Mouse (Mus musculus): ENCODE results near the gene Mtg2.
A peak's percentile ranks its signal among the peaks of the same experiment; 100 is the strongest.

Mtg2 gene

DNA sequence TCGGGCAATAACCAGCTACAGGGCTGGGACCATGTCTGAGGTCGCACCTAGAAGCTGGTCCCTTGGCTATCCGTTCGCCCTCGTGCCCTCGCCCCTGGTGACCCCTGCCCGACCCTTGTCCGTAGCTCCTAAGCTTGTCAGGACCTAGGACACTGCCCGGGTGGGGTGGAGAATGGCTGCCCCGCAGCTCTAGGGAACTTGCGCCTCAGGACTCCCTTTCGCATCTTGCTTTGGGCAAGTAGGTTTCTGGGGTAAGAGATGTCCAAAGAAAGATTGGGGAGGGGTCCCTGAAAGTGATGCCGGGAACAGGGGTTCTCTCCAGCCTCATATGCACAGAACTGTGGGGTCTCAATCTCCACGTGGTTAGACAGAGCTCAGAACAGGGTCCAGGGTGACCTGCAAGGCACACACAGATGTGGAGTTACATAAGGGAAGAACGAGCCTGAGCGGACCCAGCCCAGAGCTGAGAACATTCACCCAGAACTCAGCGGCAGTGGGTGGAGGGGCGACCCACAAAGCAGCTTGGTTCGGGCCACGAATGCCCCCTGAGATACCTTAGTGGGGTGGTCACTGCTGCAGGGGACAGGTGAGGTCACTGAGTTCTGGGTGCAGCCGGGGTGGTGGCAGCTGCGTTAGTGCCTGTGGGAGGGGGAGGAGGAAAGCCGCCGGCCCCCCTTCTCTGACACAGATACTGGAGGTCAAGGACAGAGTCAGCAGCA, 34.4 kb downstream of the Mtg2 start:
- no peak for DNase-seq (ENCODE audit: low spot score)

DNA sequence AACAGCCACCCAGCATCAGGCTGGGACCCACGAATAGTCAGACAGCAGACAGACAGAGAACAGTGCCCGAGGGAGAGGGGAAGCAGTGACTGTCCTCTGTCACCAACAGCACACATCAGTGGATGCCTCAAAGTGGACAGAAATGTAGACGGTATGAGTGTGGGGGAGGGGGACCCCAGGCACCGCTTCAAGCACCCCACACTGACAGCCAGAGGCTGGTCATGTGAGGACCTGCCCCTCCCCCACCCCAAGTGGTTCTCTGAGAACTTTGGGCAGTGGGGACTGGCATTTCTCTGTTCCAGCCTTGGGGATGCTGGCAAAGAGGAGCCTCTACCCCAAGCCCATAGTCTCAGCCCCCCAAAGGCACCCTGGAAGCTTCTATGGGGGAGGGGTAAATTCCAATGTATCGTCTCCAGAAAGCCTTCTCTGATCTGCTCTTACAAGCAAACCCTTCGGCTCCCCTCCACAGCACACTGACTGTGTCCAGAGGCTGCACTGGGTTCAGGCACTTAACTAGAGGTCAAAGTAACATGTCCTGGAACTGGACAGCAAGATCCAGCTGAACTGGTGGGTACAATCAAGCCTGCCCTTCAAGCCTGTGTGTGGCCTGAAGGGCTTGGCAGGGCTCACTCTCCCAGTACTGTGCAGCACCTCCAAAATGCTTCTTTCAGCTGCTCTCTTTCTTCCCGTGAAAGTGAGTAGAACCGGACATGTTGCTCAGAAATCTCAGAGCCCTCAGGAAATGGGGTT, 35.2 kb downstream of the Mtg2 start:
- no peak for DNase-seq (ENCODE audit: low spot score)

DNA sequence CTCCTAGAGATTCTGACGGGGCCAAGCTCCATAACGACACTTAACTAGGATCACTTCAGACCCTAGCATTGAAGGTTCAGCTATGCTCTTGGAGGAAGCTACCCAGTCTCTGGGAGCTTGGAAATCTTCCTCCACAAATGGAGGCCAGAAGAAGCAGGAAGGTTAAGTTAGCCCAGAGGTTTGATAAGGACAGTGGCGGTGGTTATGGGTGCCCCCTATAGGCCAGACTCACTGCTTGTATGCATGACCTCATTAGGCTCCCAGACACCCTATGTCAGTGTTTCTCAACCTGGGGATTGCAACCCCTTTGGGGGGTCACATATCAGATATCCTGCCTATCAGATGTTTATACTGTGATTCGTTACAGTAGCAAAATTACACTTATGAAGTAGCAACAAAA, 36.7 kb downstream of the Mtg2 start:
- no peak for DNase-seq (ENCODE audit: low spot score)

DNA sequence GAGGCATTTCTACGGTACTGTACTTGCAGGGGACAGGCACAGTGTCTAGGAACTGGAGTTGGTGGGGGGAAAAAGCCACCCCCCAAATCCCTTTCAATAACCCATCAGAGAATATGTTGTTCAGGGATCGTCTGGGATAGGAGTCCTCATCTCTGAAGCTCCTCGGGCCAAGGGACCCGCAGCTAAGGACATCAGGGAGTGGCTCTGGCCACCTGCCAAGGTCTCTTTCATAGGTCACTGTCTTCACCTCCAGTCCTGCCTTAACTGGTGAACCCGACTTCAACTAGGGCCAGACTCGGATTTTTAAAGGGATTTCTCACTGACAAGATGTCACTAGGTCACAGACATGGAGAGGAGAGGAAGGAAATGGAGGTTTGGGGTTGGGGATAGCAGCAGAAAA, 37.9 kb downstream of the Mtg2 start:
- DNase-seq (ENCODE audit: low spot score), result no peak

DNA sequence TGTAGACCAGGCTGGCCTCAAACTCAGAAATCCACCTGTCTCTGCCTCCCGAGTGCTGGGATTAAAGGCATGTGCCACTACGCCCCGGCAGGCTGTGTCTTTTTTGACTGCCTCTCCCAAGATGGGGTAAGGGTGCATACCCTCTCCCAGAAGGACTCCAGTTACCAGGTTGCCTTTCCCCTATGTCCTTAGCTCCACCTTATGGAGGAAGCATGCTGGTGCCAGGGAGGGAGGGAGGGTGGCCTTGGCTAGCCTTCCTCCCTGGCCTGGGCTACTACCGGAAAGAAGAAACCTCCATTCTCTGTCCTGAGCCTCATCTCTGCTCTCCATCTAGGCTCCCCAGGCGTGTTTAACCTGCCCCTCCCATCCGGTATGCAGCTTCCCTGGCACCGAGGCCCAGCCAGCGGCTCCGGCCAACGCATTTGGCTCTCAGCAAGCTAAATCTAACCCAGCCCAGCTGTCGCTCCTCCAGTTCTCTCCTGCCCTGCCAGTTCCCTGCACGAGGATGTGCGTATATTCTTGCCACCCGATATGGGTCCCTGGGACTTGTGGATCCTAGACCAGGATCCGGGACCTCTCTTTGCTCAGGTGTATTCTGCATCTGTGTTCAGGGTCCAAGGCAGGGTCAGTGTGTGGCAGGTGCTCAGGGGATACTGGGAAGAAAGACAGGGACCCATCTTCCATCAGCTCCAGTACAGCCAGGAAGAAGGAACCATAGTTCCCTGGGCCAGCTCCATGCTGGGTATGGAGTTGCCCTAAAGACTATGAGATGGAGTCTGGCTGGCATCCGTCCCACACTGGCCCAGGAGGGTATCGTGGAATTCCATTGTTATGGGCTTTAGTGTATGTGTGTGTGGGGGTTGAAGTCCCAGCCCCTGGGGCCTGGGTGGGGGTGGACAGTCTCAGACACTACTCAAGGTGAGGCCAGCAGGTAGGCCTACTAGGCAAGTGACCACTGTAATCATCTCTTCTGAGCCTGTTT, 43.8 kb downstream of the Mtg2 start:
- DNase-seq (ENCODE audit: low spot score), result peak; percentile 79

DNA sequence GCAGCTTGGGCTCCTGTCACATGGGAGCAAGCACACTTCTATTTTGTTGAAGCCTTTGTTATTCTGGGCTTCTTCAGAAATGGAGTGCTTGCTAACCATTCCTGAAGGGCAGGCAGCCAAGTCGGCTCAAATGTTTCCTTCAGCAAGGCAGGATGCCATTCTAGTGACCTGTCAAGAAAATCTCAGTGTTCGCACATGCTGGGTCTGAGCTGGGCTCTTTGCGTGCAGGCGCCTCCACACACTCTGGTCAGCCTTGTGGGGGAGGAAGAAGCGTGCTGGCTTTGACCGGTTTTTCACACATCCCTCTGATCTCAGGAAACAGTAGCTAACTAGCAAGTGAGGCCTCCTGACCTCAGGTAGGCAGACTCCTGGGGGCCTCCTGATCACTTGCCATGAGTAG, 44.9 kb downstream of the Mtg2 start:
- DNase-seq (ENCODE audit: low spot score), result peak; percentile 89

DNA sequence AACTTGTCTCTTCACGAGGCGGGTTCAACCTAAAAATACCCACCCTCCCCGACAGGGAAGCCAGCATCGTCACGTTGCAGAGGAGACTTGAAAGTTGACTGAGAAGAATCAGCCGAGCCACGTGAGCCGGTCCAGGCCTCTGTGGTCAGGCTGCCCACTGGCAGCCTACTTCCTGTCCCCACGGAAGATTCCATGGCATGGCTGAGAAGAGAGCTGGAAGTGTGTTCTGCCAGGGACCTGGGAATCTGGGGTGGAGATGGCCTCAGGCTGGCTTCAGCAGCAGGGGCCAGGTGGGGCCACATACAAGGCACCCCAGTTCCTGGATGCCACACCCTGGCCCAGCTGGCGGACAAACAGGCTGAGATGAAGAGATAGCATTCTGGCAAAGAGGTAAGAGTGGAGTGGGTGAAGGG, 45.7 kb downstream of the Mtg2 start:
- DNase-seq (ENCODE audit: low spot score), result no peak

DNA sequence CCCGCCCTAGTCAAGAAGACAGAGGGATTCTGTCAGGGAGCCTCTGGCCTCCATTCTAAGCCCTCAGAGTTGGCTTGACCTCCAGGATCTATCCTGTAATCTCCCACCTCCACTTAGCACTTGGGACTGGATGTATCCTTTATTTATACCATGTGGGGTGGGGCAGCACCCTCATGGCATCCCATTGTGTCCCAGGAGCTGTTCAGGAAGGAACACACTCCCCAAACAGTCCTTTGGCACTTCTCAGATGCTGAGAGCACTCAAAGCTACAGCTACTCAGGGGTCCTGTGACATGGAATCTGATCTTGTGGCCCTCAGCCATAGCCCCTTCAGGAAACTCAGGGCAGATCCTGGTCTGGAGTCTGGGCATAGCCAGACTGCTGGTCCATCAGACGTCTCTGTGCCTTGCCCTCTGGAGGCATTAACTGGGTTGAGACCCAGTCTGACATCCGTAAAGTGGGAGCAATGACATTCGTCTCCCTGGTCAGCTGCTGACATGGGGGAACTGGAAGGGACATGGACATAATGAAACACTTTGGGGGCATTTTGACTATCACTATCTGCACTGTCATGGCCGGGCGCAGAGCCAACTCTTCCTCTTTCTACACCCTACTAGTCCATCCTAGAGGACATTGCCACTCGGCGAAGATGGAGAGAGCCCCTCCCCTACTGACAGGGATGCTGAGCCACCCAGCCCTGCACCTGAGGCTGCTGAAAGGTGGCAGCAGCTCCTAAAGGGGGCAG, 46.5 kb downstream of the Mtg2 start:
- DNase-seq (ENCODE audit: low spot score), result no peak

- DNase-seq (ENCODE audit: low spot score), result no peak
These were observed 47.3 kb downstream of the Mtg2 start for GRCm38 (mm10) chr2:180117485-180118194.

- DNase-seq (ENCODE audit: low spot score), result peak; percentile 99
These were observed 48.5 kb downstream of the Mtg2 start, which contains the start of gene Osbpl2 for GRCm38 (mm10) chr2:180118661-180119438. Gene Osbpl2, plus strand, starts transcription at chr2:180119306.

DNA sequence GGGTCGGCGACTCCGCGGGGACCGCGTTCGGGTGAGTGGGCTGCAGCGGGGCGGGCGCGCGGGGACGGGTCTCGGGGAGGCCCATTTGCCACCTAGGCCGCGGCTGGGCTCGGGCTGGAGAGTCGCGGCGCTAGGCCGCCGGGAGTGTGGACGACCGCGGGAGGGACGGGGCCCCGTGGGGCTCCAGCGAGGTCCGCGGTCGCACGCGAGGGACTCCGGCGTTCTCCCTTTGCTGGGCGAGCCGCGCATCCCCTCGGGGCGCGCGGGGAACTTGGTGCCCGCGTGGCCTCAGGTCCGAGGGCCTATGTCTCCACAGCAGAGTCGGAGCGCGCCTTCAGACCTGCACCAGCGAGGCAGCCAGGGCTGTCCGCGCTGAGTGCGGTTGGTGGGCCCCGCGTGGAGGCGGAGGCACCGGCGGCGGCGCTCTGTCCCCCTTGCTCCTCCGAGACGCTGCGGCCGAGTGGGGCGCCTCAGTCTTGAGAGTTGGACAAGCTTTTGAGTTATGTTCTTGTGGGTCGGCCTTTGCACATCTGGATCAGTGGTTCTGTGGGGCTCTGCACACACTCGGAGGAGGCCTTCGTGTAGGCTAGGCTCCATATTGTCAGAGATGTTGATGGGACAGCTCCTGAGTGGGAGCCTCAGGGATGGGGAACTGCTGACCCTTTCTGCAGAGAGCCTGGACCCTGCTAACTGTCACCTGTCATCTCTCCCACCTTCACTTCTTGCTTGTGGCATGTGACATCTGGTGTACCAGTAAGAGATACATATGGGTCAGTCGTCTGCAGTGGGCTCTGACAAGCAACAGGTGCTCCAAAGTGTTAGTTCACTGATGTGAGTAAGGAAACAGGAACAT, 49.3 kb downstream of the Mtg2 start:
- DNase-seq (ENCODE audit: low spot score), result peak; percentile 34

DNA sequence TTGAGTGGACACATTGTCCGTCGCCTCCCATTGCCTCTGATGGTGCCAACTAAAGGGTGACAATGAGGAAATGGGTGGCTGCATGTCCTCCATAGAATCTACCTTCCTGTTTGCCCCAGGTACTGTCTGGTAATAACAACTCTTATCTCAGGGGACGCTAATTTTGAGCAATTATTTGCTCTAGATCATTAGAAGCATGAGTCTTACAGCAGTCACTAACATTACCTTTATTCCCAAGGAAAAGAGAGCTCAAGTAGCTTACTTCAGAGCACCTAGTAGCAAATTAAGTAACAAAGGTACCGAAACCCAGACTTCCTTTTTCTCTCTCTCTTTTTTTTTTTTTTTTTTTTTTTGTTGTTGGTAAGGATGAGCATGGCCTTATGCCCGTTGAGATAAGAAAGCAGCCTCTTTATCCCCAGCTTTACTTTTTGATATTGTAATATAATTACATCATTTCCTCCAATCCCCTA, 49.9 kb downstream of the Mtg2 start:
- no peak for DNase-seq (ENCODE audit: low spot score)

- no peak for DNase-seq (ENCODE audit: low spot score)
These were observed 53.8 kb downstream of the Mtg2 start for GRCm38 (mm10) chr2:180124192-180124591.

DNA sequence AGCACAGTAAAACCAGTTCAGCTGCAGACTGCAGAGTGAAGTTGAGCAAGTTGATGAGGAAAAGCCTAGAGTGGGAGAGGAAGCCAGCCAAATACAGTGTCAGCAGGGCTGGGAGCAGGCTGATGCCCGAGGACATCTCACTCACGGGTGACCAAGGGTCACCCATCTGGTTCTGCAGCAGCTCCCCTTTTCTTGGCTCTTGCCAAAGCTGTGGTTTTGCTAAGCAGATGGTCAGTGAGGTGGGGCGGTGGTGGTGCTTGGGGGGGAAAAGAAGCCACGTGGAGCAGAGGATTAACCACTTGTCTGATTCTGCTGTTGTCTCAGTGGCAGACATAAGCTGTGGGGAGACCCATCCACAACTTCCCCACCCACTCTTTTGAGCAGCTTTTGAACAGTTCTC, 55.8 kb downstream of the Mtg2 start:
- peak; percentile 76 for DNase-seq (ENCODE audit: low spot score)

- DNase-seq (ENCODE audit: low spot score), result no peak
These were observed 57.3 kb downstream of the Mtg2 start for GRCm38 (mm10) chr2:180127675-180128074.

GRCm38 (mm10) chr2:180133231-180133630, 62.8 kb downstream of the Mtg2 start:
- no peak for DNase-seq (ENCODE audit: low spot score)

GRCm38 (mm10) chr2:180133911-180134310, 63.5 kb downstream of the Mtg2 start:
- DNase-seq (ENCODE audit: low spot score), result no peak

- DNase-seq (ENCODE audit: low spot score), result no peak
These were observed 65.0 kb downstream of the Mtg2 start for GRCm38 (mm10) chr2:180135414-180135813.

Measured in adipocyte (in vitro differentiated cells).